Mouse (Mus musculus) olfactory bulb, adult 2 months (tissue): Measurements from ENCODE around the gene Gm7879. TPM values are rescaled to one million over a fixed set of nuclear protein-coding genes. Genes with fewer than 3 reads are reported as not detected.
A peak's percentile ranks its signal among the peaks of the same experiment; 100 is the strongest.

ENCODE experiments used
- H3K27ac ChIP-seq: fragments of 200-500 bp; 2 replicates; pipeline ENCODE4 v1.5.1; 2012; ENCODE audit warnings: low read depth, low read length; ENCODE audit not compliant: insufficient read depth
- H3K4me1 ChIP-seq: fragments of 200-500 bp; 2 replicates; pipeline ENCODE4 v1.6.1; 2012; ENCODE audit warnings: low read length; ENCODE audit not compliant: control insufficient read depth, insufficient read depth
- H3K4me3 ChIP-seq: fragments of 200-500 bp; 2 replicates; pipeline ENCODE4 v1.5.1; 2012; ENCODE audit warnings: mild to moderate bottlenecking, low read depth, low read length, moderate library complexity; ENCODE audit not compliant: insufficient read depth
- CTCF ChIP-seq: fragments of 200-500 bp; IDR thresholded peaks from 2 replicates; pipeline ENCODE4 v1.5.1; 2012; ENCODE audit warnings: low read depth, mild to moderate bottlenecking, low read length, moderate library complexity; ENCODE audit not compliant: insufficient read depth
- POLR2A ChIP-seq: fragments of 200-500 bp; IDR thresholded peaks from 2 replicates; pipeline ENCODE4 v1.6.1; 2012; ENCODE audit warnings: mild to moderate bottlenecking, low read depth, low read length, moderate library complexity; ENCODE audit not compliant: insufficient read depth
- WGBS: fragments of 180-500 bp; shearing (Covaris S2); methylation state at CpG from one replicate; pipeline ENCODE4 v1.1.7; 2018; 5-methylcytosine and 5-hydroxymethylcytosine counted together
- polyA plus RNA-seq: library from polyadenylated mRNA; stranded (reverse); fragments of >200 nt; gene quantifications from 2 replicates; pipeline ENCODE4 v1.2.4, GENCODE M21; 2012; ENCODE audit warnings: low replicate concordance; ENCODE audit not compliant: missing spikeins, insufficient read depth, insufficient read length

The Gm7879 gene
- polyA plus RNA-seq, 1 experiment: not detected

- Histone ChIP-seq H3K4me3 (no peak overlapping the region), H3K4me1 (no peaks in the 10 kb centered on the region), H3K27ac (no peak overlapping the region)
- WGBS: 34% methylated on average over 2 of the region's 2 CpGs
- no peak for TF ChIP-seq CTCF
- TF ChIP-seq POLR2A: no peak
Observed at GRCm38 (mm10) chr5:43933269-43933668, 20.3 kb downstream of the Gm7879 start.

DNA sequence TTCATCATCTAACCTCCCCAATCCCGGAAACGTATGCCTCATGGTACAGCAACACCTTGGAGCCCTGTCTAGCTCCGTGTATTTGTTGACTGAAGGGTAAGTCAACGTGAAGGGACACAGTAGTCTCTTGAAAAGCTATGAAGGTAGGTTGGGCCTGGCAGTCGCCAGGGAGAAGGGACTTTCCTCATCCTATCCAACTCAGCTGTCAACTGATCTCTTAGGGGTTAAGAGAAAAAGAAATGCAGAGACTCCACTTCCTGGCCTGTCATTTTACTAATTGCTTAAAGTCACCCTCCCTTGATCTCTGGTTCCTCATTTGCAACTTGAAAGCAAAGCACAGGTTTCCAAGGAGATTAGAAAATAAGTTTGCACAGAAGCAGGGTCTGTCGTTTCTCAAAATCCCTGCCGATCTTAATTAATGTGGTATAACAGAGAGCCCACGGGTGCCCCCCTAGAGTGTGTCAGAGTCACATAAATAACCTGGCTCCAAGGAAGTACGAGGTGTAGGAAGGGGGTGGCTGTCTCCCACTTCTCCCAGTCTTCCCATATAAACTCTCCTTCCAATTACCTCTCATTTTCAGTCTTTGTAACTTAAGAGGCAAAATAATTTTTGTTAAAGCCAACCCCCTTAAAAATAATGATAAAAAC, 34.5 kb downstream of the Gm7879 start:
- TF ChIP-seq POLR2A: no peak
- no peak for TF ChIP-seq CTCF
- no peak overlapping the region for H3K4me3 ChIP-seq
- H3K4me1 ChIP-seq: peaks cover 9% of the 10 kb centered on the region
- no peak overlapping the region for H3K27ac ChIP-seq
- WGBS: 49% methylated on average over 9 of the region's 9 CpGs

GRCm38 (mm10) chr5:43948111-43948743, 35.3 kb downstream of the Gm7879 start:
- H3K4me3 ChIP-seq: peak overlapping the region; percentile 16
- TF ChIP-seq POLR2A: no peak
- TF ChIP-seq CTCF: no peak
- H3K4me1 ChIP-seq: peaks cover 9% of the 10 kb centered on the region
- 6% methylated on average over 27 of the region's 27 CpGs for WGBS
- H3K27ac ChIP-seq: no peak overlapping the region

DNA sequence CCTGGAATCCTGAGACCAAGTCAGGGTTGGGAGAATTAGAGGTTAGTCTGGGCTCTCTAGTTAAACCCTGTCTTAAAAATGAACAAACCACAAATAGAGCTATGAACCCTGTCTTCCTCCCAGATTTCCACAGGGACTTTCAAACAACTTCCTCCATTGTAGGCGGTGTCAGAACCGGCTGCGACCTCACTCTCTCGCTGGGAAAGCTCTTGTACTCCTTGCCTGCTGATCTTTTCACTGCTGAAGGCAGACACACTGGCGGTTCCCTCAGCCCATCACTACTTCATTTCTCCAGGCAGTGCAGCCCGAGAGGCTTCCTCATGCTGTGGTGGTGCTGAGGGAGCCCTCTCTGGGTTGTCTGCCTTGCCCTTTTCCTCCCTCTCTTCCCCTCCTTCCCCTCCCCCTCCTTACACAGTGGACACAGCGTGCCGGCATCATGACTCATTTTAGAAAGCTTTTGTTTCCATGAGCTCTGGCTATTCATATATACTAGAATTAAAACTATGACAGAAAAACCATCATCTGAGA, 35.9 kb downstream of the Gm7879 start:
- no peak overlapping the region for H3K4me3 ChIP-seq
- TF ChIP-seq CTCF (no peak), POLR2A (no peak)
- no peak overlapping the region for H3K27ac ChIP-seq
- H3K4me1 ChIP-seq: peaks cover 9% of the 10 kb centered on the region
- WGBS: 6% methylated on average over 8 of the region's 8 CpGs

DNA sequence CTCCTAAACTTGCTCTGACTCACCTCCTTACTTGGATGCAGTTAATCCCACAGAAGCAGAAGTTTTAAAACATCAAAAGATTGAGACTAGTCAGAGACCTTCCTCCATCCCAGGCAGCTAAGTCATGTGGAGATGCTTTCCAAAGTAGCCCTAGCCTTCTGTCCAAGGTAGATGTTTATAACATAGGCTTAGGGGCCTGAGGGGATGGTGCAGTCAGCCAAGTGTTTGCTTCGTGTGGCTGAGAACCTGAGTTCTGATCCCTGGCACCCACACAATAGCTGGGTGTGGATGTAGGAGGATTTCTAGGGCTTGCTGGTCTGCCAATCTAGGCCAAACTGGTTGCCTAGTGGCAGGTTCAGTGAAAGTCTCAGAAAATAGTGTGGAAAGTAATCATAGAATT, 40.3 kb downstream of the Gm7879 start:
- Histone ChIP-seq H3K27ac (no peak overlapping the region), H3K4me3 (no peak overlapping the region), H3K4me1 (peaks cover 5% of the 10 kb centered on the region)
- TF ChIP-seq CTCF (no peak), POLR2A (no peak)
- WGBS: 41% methylated on average over 1 of the region's 1 CpGs

DNA sequence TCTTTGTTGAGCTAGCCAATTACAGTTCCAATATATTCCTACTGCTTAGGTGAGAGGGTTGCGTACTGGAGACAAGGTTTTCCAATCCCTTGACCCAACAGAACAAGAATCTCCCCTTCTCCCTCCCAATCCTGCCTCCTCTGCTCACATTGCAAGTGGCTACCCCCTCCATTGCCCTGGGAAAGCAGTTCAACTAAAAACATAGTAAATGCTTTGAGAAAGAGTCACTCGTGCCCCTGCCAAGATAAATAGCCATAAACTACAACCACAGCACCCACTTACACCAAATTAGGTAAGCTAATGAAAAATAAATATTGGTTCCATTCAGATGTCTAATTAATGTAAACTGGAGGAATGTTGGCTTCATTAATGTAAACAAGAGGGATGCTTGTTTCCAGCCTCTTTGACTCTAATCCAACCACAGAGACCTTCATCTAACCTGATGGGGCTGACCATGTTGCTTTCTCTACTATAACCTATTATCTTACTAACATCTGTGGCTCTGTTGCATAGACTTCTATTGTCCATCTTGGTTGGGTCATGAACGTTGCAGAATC, 47.0 kb downstream of the Gm7879 start:
- Histone ChIP-seq H3K4me3 (no peak overlapping the region), H3K27ac (no peak overlapping the region), H3K4me1 (no peaks in the 10 kb centered on the region)
- TF ChIP-seq POLR2A (no peak), CTCF (no peak)
- WGBS: 68% methylated on average over 3 of the region's 3 CpGs

- no peaks in the 10 kb centered on the region for H3K4me1 ChIP-seq
- WGBS: 95% methylated on average over 3 of the region's 3 CpGs
- H3K27ac ChIP-seq: no peak overlapping the region
- H3K4me3 ChIP-seq: no peak overlapping the region
- no peak for TF ChIP-seq POLR2A
- no peak for TF ChIP-seq CTCF
Observed at GRCm38 (mm10) chr5:43961056-43961455, 48.1 kb downstream of the Gm7879 start.

Other genes with a start within 250 kb of the Gm7879 start
- gene Bst1, start 94.3 kb upstream of the Gm7879 start, polyA plus RNA-seq: not detected in 2 replicates
- not detected in 2 replicates for gene Fbxl5, start 91.5 kb upstream of the Gm7879 start, polyA plus RNA-seq
- not detected in 2 replicates for gene Cd38, start 44.6 kb upstream of the Gm7879 start, polyA plus RNA-seq
- gene Fgfbp1, start 68.6 kb downstream of the Gm7879 start, polyA plus RNA-seq: not detected in 2 replicates
- not detected in 2 replicates for gene Prom1, start 188.9 kb downstream of the Gm7879 start, polyA plus RNA-seq